Mouse (Mus musculus) retina, postnatal 7 days (tissue): Measurements from ENCODE around the gene Cdc42bpg.
"Not testable (repeated sequence)": the region's sequence is repeated elsewhere in the genome, so short reads cannot be mapped to it uniquely, and the experiment has no call there.

Experiments
- DNase-seq: peaks from one replicate; pipeline ENCODE4 v3.0.0-alpha.2; 2012; ENCODE audit warnings: low read depth, low spot score

Cdc42bpg gene

DNA sequence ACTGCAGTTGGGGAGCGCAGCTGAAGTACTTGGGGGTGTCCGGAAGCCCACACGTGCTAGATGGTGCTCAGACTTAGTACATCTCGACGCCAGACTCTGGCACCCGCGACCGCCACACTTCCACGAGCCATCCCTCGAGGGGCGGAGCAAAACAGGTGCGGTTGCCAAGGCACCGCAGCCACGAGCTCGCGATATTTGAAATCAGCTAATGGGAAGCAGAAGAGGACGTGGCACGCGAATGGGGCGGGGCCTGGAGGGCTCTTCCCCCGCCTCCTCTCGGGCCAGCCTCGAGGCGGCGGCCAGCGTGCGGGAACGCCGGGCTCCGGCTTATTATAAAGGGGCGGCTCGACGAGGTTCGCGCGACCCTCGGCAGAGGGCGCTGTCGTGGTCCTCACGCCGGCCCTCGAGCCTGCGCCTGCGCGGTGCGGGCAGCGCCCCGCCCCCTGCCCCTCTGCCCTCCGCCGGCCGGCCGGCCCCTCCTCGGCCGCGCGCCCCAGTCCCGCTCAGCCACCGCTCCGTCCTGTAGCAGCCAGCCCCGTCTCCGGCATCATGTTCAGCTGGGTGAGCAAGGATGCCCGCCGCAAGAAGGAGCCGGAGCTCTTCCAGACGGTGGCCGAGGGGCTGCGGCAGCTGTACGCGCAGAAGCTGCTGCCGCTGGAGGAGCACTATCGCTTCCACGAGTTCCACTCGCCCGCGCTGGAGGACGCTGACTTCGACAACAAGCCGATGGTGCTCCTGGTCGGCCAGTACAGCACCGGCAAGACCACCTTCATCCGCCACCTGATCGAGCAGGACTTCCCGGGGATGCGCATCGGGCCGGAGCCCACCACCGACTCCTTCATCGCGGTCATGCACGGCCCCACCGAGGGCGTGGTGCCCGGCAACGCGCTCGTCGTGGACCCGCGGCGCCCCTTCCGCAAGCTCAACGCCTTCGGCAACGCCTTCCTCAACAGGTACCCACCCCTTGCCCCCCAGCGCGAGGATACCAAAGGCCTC, 29.5 kb upstream of the Cdc42bpg start, which contains the start of gene Ehd1:
Gene Ehd1, plus strand, starts transcription at position 300 of the 996 bp plus-strand sequence.
- DNase-seq: peak; percentile 97

DNA sequence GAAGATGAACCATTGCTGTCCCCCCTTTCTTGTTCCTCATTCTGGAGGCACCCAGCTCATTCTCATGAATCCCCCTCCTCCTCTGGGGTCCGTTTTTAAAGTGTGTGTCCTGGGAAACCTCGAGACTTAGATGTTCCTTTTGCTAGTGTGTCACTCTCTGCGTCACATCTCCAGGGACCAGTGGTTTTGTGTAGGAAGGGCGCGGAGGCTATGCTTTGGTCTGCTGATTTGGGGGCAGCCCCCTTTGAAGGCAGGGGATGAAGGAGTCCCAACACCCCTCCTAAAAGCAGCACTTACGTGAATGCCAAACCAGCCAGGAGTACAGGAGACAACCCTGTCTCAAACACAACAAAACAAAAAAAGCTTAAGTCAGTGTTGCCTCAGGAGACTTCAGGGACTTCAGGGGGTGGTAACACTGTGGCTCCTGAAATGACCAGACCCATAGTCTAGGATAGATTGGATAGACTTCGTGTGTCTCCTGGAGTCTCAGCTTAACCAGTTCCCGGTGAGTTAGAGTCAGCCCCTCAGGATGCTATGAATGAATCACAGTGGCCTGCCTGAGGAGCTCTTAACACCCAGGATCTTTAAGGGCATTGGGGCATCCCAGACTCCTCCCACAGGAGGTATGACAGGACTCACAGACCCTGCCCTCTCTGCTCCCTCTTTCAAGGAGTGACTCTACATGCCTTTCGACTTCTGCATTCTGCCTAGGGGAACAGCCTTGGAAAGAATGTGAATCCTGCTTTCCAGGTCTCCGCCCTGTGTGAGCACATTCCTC, 28.4 kb upstream of the Cdc42bpg start:
- no peak for DNase-seq

DNA sequence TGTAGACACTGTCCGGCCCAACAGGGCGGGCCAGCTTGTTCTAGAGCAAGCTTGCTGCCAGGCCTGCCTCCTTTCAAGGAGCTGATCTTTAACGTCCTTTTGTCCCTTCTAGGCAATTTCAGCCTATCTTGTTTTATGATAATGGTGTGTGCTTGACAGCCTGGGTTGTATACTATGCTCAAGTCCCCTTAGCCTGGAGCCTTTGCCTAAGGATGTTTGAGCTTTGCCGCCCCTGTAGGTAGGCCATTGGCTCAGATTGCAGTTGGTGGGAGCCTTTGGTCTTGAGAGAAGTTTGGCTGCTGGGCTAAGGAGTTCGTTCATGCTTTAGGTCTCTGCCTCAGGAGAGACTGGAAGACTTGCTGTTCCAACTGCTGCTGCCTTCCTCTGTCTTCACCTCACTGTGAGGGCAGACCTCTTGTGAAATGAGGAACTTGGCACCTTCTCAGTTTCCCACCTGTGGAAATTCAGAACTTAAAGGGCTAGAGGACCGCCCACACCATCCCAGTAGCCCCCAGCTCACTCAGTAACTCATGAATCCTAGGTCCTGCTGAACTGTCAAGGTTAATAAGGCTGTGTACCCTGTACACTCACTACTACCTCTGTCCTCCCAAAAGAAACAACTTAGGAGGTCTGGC, 27.7 kb upstream of the Cdc42bpg start:
- DNase-seq: no peak

DNA sequence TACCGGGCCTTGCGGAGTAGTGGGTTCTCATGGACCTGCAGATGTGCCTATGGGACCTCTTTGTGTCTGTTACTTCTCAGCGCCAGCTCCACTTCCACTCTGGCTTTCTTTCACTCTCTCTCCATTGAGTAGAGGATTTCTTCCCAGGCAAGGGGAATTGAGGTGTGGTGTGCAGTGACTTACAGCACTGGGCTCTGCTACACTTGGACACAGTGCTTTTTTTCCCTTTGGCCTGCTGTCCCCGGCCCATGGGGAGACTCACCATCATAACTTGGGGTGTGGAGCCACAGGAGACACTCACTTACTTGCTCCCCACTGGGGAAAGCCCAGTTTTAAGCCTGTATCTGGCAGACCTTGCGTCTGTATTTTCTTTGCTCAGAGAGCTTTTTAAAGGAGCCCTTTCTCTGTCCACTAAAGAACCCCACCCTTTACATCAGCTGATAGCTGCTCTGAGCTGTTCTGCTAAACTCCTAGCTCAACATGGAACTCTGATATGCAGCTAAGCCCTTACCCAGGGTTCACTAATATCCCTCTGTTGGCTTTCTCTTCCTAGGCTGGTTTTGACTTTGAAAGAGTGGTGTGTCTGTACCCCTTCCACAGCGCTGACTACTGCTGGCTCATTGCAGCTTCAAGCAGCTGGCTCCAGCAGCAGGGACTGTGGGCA, 26.6 kb upstream of the Cdc42bpg start:
- DNase-seq: no peak

DNA sequence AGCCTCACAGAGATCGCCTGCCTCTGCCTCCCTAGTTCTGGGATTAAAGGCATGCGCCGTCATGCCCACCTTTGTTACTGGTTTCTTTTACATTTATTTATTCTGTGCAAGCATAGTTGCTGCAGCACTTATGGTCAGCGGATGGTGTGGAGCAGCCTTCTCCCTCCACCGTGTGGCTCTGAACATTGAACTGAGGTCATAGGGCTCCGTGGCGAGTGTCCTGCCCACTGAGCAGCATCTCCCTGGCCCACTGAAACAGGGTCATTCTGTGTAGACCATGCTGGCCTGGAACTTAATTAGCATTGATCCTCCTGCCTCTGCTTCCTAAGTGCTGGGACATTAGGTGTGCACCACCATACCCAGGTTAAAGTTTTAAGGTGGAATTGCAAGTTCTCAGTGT, 25.7 kb upstream of the Cdc42bpg start:
- no peak for DNase-seq

DNA sequence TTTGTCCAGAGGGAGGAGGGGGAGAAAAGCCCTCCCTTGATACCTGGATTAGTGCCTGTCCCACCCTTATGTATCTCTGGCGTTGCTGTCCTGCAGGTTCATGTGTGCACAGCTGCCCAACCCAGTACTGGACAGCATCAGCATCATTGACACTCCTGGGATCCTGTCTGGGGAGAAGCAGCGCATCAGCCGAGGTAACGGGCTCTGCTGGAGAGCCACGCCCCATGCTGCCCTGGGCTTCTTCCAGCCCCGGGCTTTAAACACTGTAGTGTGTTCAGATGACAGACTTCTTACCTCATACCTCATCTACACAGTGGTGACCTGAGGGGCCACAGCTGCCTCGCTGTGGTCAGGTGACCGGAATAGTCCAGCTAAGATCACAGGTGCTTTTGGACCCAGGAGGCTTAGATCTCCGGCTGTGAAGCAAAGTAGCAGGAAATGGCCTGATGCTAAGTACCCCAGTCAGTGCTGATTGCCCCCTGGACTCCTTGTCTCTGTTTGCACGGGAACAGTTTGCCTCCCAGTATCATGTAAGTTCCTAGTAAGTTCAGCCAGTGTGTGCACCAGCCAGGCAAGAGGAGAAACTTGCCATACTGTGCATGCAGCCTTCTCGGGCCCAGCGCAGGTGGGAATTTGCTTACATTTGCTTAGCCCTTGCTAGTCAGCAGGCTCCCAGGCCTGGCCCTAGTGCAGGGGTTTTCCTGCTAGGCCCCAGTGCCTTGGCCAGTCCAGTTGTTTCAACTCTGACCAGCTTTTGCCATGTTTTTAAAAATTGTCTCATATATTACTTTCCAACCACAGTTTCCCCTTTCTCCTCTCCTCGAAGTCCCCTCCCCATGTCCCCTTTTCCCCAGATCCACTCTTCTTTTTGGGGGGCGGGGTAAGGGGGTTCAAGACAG, 24.9 kb upstream of the Cdc42bpg start:
- DNase-seq: no peak

DNA sequence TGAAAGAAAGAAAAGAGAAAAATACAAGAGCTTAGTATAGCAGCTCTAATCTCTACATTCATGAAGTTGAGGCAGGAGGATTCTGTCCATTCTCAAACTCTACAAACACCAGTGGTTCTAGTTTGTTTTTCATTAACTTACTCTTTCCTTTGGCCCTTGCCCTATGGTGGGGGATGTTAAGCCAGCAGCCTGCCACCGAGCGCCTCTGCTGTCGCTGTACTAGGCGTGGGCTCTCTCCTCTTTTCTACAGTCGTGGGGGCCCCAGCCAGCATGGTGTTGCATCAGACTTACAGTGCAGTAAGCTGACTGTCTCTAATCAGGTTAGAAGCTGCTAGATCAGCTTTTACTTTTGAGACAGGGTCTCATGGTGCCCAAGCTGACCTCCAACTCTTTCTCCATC, 23.3 kb upstream of the Cdc42bpg start:
- peak; percentile 20 for DNase-seq

DNA sequence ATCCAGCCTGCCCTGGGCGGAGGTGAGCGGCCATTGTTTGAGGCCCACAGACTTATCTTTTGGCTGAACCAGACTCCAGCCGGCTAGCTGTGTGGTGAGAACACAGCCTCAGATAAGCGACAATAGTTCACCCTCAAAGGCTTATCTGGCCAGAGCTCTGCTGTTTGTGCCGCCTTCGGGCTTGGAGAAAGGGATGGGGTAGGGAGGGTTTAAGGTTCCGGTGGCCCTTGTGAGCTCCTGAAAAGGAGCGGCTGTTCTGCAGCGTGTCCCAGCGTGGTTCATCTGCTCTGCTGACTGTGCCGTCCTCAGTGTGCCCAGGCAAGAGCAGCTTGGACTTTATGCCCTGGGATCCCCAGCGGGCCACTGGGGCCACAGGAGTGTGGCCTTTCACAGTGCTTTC, 21.8 kb upstream of the Cdc42bpg start:
- DNase-seq: no peak

DNA sequence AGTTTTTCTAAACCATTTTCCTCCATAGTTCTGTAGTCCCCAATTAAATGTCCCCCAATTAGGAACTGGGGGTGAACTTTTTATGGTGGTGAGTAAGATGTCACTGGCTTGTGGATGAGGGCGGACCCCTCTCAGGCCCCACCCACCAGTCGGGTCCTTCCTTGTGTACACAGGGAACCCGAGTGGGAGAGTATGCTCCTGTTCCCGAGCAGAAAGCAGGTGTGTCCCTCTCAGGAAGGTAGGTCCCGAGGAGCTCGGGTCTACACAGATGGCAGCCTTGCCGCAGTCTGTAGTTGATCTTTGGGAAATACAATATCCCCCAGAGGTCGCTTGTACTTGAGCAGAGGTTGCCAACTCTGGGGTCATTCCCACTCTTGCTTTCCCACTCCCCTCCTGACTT, 21.0 kb upstream of the Cdc42bpg start:
- DNase-seq: no peak

DNA sequence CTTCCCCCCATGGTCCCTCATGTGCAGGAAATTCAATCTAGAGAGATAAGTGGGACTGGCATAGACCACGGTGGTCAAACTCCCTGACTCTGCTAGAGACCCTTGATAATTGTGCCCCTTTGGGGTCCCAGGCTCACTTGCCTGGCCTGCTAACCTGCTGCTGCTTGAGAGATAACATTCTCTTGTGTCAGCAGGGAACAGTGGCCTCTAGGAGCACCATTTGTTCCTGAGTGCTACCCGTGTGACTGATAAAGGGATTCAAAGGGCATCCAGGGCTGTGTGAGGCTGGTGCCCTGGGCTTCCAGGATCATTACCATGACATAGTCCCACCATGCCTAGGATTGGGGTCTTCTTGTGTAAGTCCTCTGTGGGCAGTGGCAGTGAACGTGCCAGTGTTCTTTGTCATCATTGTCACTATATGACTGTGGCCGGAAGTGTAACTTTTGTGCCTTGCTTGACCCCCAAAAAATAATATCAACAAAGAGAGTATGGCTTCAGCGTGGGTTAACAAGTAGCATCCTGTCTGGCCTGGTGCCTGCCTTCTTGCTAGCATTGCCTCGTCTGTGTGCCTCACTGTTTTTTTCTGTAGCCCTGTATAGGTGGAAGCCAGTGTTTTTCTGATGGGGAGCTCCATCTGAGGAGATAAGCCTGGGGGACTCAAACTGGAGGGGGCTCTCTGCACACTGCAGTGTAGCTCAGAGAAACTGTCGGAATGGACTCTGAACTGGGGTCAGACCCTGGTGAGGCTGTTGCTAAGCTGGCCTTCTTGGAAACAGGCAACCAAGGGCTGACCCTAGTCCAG, 20.4 kb upstream of the Cdc42bpg start:
- DNase-seq: no peak

DNA sequence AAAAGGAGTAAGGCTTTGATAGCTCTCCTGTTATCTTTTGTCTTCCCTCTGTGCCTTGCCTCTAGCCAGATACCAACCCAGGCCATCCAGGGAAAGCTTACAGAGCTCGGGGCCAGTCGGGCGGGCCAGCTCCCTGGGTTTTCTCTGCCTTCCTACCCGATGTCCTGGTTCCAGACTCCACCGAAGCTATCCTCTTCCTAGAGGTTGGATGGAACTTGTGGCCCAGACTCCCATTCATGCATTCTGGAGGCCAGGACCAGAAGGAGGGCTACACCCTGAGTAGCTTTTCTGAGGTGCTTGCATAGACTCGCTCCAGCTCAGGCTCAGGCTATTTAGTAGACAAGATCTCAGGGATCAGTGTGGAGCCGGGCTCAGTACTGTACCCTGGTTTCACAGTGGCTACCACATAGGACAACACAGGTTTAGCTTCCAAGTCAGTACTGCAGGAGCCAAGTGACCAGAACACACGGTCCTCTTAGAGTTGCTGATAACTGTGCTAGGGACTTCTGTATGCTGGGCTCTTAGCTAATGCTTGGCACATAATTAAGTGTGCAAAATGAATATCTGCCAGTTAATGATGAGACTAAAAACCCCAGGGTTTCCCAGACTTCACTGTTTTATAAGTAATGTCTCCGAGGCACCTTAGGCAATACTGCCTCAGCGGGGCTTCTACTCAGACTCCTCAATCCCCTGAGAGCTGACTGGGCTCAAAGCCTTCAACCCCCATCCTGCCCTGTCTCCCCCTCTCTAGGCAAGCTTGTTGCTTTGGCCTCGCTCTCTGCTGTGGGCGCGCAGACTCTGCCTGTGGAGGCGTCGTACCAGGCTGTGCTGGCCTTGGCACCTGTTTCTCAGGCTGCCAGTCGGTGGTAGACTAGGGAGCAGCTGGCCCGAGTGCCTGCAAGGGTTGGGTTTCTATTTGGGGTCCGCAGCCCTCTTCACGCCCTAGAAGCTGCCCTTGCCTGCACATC, 19.5 kb upstream of the Cdc42bpg start:
- no peak for DNase-seq

DNA sequence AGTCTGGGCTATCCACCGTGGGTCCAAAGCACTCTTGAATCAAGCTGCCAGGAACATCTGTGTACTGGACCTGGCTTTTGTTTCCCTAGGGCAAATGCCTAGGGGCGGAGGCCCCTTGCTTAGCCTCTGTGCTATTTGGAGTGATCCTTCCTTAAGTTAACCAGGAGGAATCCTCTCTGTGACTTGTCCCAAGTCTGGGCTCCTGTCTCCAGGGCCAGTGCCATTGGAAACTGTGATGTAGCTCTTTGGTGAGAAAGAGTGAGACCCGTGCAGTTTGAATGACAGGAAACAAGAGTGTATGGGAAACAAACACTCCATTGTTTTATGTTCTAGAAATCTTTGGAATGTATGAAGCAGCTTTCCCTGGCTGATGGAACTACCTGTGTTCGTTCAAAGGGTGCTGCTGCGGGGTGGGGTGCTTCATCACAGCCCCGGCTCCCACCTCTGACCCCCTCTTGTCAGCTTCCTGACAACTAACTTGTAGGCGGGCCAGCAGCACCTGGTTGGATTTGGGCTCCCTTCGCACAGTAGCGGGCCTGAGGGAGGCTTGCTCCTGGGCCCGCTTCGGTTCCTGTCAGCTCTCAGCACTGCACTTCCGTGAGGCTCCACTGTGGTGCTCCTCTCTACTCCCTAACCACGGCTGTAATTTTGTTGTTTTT, 17.9 kb upstream of the Cdc42bpg start:
- DNase-seq: no peak

DNA sequence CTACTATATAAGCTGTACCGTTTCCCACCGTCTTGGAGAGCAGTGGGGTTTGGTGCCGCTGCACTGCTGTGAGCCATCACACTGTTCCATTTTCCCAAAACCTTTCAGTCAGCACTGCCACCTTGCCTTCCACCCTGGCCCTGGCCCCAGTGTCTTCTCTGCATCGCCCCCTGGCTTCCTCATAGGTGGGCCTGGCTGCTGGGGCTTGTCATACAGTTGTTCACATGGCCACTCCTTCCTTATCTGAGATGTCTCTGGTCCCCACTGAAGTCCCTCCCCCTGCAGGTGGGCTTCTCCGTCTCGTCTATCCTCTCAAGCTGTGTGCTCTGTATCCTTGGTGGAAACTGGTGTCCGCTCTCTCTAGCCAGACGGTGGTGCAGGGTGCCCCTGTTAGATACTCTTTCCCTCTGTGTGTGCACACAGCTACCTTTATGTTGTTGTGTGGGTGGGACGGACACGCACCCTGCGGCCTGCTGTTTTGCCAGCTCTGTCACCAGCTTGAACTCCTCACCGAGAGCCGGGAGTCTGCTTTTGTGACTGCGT, 16.5 kb upstream of the Cdc42bpg start:
- DNase-seq: no peak

DNA sequence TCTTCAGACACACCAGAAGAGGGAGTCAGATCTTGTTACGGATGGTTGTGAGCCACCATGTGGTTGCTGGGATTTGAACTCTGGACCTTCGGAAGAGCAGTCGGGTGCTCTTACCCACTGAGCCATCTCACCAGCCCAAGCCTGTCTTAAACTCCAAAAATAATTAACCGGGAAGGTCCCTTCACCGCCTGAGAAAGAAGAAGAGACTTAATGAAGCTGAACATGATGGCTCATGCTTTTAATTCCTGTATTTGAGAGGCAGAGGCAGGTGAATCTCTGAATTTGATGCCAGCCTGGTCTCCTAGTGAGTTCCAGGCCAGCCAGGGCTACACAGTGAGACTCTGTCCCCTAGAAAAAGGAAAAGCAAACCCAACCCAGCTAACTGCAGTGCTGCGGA, 15.5 kb upstream of the Cdc42bpg start:
- not testable (repeated sequence) for DNase-seq

DNA sequence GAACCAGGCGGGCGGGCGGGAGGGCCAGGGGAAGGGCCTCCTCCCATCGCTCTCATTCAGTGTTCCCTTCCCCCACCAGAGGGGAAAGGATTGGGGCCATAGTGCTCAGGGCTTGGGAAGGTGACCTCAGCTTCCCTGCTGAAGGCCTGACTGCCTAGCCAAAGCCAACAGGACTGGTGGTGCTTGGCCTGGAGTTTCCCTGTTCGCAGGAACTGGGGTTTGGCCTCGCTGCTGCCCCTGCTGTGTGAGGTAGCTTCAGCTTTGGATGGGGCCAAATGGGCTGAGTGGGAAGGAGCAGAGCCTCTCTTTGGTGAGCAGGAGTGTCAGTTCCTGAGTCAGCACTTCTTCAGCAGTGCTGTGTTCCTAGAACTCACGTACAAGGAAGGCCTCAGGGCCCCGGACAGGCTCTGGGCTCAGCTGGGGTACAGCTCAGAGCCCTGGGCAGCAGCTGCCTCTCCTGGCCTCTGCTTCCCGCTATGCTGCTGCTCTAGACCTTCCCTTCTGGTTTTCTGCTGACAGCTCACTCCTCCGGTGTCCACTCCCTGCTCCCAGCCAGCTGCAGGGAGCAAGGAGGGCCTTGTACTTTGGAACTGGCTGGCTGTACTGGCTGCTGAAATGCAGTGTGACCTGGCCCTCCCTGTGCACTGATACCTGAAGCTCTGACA, 15.0 kb upstream of the Cdc42bpg start:
- no peak for DNase-seq

DNA sequence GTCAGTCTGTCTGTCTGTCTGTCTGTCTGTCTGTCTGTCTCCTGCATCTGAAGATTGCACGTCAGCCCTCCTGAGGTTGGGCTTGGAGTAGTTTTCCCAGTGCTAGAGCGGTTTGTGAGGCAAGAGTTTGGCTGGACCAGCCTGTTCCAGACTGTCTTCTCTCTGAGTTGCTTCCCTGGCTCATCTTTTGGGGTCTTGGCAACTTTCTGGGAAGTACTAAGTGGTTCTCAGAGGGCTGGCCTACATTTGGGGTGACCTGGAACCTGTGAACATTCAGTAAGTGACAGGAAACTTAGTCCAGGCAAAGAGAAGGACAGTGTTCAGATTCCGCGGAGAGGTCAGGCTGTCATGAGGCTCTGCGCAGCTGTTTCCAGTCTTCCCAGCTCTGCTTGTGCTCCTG, 14.0 kb upstream of the Cdc42bpg start:
- DNase-seq: no peak

DNA sequence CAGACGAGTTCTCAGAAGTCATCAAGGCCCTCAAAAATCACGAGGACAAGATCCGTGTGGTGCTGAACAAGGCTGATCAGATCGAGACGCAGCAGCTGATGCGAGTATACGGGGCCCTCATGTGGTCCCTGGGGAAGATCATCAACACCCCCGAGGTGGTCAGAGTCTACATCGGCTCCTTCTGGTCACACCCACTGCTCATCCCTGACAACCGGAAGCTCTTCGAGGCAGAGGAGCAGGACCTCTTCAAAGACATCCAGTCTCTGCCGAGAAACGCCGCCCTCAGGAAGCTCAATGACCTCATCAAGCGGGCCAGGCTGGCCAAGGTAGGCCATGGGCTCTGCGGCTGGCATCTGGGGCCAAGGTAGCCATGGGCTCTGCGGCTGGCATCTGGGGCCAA, 12.0 kb upstream of the Cdc42bpg start:
- DNase-seq: no peak
